Mouse (Mus musculus) liver, embryonic 14.5 days (tissue): ENCODE data around the gene Ntn4. TPM values are rescaled to one million over a fixed set of nuclear protein-coding genes. Genes with fewer than 3 reads are reported as not detected.

Source experiments
- ATAC-seq: fragments of 200-750 bp; cut with Nextera tagmentation; 2 replicates; pipeline ENCODE4 v1.8.0; 2017; ENCODE audit warnings: moderate number of reproducible peaks, mild to moderate bottlenecking, moderate library complexity; ENCODE audit not compliant: insufficient read depth
- DNase-seq, 3 experiments: peaks; one replicate each; pipeline ENCODE4 v3.0.0-alpha.2; 2012 to 2013; ENCODE audit warnings: low read depth in 3 of 3, low spot score in 3 of 3
- H3K27ac ChIP-seq: fragments of 300-500 bp; sonication (generic); 2 replicates; pipeline ENCODE4 v1.5.1; 2014; ENCODE audit warnings: moderate library complexity, mild to moderate bottlenecking, control low read depth, inconsistent platforms
- H3K27me3 ChIP-seq: fragments of 300-500 bp; sonication (generic); 2 replicates; pipeline ENCODE4 v1.6.1; 2014; ENCODE audit warnings: mild to moderate bottlenecking, low read length, moderate library complexity; ENCODE audit not compliant: control insufficient read depth, insufficient read depth
- H3K36me3 ChIP-seq: fragments of 300-500 bp; sonication (generic); replicated peaks from 2 replicates; pipeline ENCODE4 v1.6.1; 2014; ENCODE audit warnings: low read depth; ENCODE audit not compliant: control insufficient read depth, insufficient read depth
- H3K4me1 ChIP-seq, 2 experiments: fragments of 200-500 bp in 1 of 2; fragments of 300-500 bp in 1 of 2; sonication (generic) in 1 of 2; replicated peaks; 2 replicates each; pipeline ENCODE4 v1.6.1; 2012 to 2014; ENCODE audit warnings: antibody characterized with exemption in 1 of 2, inconsistent platforms in 1 of 2, low read length in 1 of 2; ENCODE audit not compliant: control insufficient read depth in 2 of 2, insufficient read depth in 2 of 2
- H3K4me2 ChIP-seq: fragments of 300-500 bp; sonication (generic); 2 replicates; pipeline ENCODE4 v1.6.1; 2014; ENCODE audit warnings: low read depth, mild to moderate bottlenecking, control low read depth, moderate library complexity
- H3K4me3 ChIP-seq, 2 experiments: fragments of 200-500 bp in 1 of 2; fragments of 300-500 bp in 1 of 2; sonication (generic) in 1 of 2; 2 replicates each; pipeline ENCODE4 v1.5.1; 2012 to 2014; ENCODE audit warnings: low read depth in 2 of 2, low read length in 2 of 2, mild to moderate bottlenecking in 2 of 2, control low read depth in 1 of 2, inconsistent platforms in 1 of 2, moderate library complexity in 1 of 2; ENCODE audit not compliant: insufficient read depth in 1 of 2
- H3K9ac ChIP-seq: fragments of 300-500 bp; sonication (generic); replicated peaks from 2 replicates; pipeline ENCODE4 v1.6.1; 2014; ENCODE audit warnings: mild to moderate bottlenecking, control low read depth, moderate library complexity
- H3K9me3 ChIP-seq: fragments of 300-500 bp; sonication (generic); 2 replicates; pipeline ENCODE4 v1.6.1; 2016; ENCODE audit warnings: low read length, mixed read lengths; ENCODE audit not compliant: control insufficient read depth
- CTCF ChIP-seq: IDR thresholded peaks from 2 replicates; pipeline ENCODE4 v1.5.1; 2016; ENCODE audit warnings: antibody characterized with exemption, low read depth, control low read depth
- EP300 ChIP-seq: IDR thresholded peaks from 2 replicates; pipeline ENCODE4 v1.6.1; 2016; ENCODE audit warnings: antibody characterized with exemption, low read depth
- WGBS: fragments of 180-500 bp; shearing (Covaris S2); extraction: QIAGEN DNeasy Blood & Tissue Kit; methylation state at CpG from one replicate; pipeline ENCODE4 v1.1.7; 2014; ENCODE audit not compliant: insufficient replicate concordance; 5-methylcytosine and 5-hydroxymethylcytosine counted together
- polyA plus RNA-seq, 2 experiments: library from polyadenylated mRNA; depleted of rRNA in 1 of 2; stranded (reverse) in 1 of 2; unstranded in 1 of 2; fragments of >200 nt; fragmentation: Nextera tagmentation in 1 of 2; extraction: Ambion mirVana in 1 of 2; gene quantifications; 2 replicates each; pipeline versions ENCODE4 v1.2.1 to v1.2.3; 2012 to 2014

Gene Ntn4
- polyA plus RNA-seq, 2 experiments: 0.11 to 0.52 TPM

- DNase-seq: no peak
- Histone ChIP-seq H3K27ac (no peak overlapping the region), H3K4me1 (0 out of 4 replicates have a peak, but pooled peaks cover 0 to 3% of the 10 kb centered on the region in 2 experiments), H3K36me3 (no peaks in the 10 kb centered on the region), H3K9me3 (no peaks in the 10 kb centered on the region), H3K27me3 (no peaks in the 10 kb centered on the region), H3K4me3 (no peak overlapping the region), H3K4me2 (no peak overlapping the region), H3K9ac (no peak overlapping the region)
- no peak for ATAC-seq
- 73% methylated on average over 5 of the region's 5 CpGs for WGBS
- no peak for TF ChIP-seq CTCF
- no peak for TF ChIP-seq EP300
Measured at GRCm38 (mm10) chr10:93760429-93760828, 119.9 kb downstream of the Ntn4 start.

GRCm38 (mm10) chr10:93763074-93763473 lies 122.6 kb downstream of the Ntn4 start:
- no peak overlapping the region for H3K4me3 ChIP-seq
- H3K27ac ChIP-seq: no peak overlapping the region
- no peaks in the 10 kb centered on the region for H3K9me3 ChIP-seq
- TF ChIP-seq EP300 (no peak), CTCF (peak; percentile 91)
- H3K36me3 ChIP-seq: no peaks in the 10 kb centered on the region
- WGBS: 24% methylated on average over 5 of the region's 5 CpGs
- H3K9ac ChIP-seq: no peak overlapping the region
- 0 out of 4 replicates have a peak, but pooled peaks cover 0 to 3% of the 10 kb centered on the region in 2 experiments for H3K4me1 ChIP-seq
- peak in 2 of 3 experiments; percentile 1 to 39 for DNase-seq
- no peaks in the 10 kb centered on the region for H3K27me3 ChIP-seq
- ATAC-seq: no peak
- H3K4me2 ChIP-seq: no peak overlapping the region

- Histone ChIP-seq H3K27ac (no peak overlapping the region), H3K36me3 (no peaks in the 10 kb centered on the region), H3K9me3 (no peaks in the 10 kb centered on the region), H3K4me2 (no peak overlapping the region), H3K4me1 (no peaks in the 10 kb centered on the region), H3K4me3 (no peak overlapping the region), H3K27me3 (no peaks in the 10 kb centered on the region), H3K9ac (no peak overlapping the region)
- ATAC-seq (no peak), DNase-seq (no peak)
- TF ChIP-seq EP300 (no peak), CTCF (no peak)
- 83% methylated on average over 5 of the region's 5 CpGs for WGBS
Measured at GRCm38 (mm10) chr10:93766221-93766620, 125.7 kb downstream of the Ntn4 start.

- H3K27ac ChIP-seq: no peak overlapping the region
- H3K9ac ChIP-seq: no peak overlapping the region
- 65% methylated on average over 5 of the region's 5 CpGs for WGBS
- TF ChIP-seq CTCF: no peak
- no peak for TF ChIP-seq EP300
- DNase-seq (no peak), ATAC-seq (no peak)
- no peak overlapping the region for H3K4me3 ChIP-seq
- no peaks in the 10 kb centered on the region for H3K4me1 ChIP-seq
- no peaks in the 10 kb centered on the region for H3K27me3 ChIP-seq
- H3K36me3 ChIP-seq: no peaks in the 10 kb centered on the region
- no peaks in the 10 kb centered on the region for H3K9me3 ChIP-seq
- no peak overlapping the region for H3K4me2 ChIP-seq
Measured at GRCm38 (mm10) chr10:93767245-93767644, 126.8 kb downstream of the Ntn4 start.

GRCm38 (mm10) chr10:93768222-93768621 lies 127.7 kb downstream of the Ntn4 start:
- Histone ChIP-seq H3K4me3 (no peak overlapping the region), H3K36me3 (no peaks in the 10 kb centered on the region), H3K4me2 (no peak overlapping the region), H3K9me3 (no peaks in the 10 kb centered on the region), H3K9ac (no peak overlapping the region), H3K4me1 (no peaks in the 10 kb centered on the region), H3K27ac (no peak overlapping the region), H3K27me3 (no peaks in the 10 kb centered on the region)
- DNase-seq (no peak), ATAC-seq (no peak)
- WGBS: 22% methylated on average over 9 of the region's 9 CpGs
- TF ChIP-seq CTCF: no peak
